Mouse (Mus musculus) forelimb bud, embryonic 11.5 days (tissue): ENCODE measurements at regions not wholly inside any gene's neighbourhood (a gene's known extent, or its start where the extent isn't known, plus 50 kb on each side); places are given as distances from the start of the nearest gene placed in this dataset.
A peak's percentile ranks its signal among the peaks of the same experiment; 100 is the strongest.

Experiments
- DNase-seq: peaks from one replicate; pipeline ENCODE4 v3.0.0-alpha.2; 2012; ENCODE audit warnings: low read depth, low spot score

GRCm38 (mm10) chr13:37657248-37657647, 121.0 kb upstream of the Rreb1 start:
- DNase-seq: no peak

- DNase-seq: no peak
These were observed 120.2 kb upstream of the Rreb1 start for GRCm38 (mm10) chr13:37658034-37658433.

GRCm38 (mm10) chr13:37658519-37658918, 119.7 kb upstream of the Rreb1 start:
- DNase-seq: no peak

- DNase-seq: no peak
These were observed 118.1 kb upstream of the Rreb1 start for GRCm38 (mm10) chr13:37660083-37660482.

- no peak for DNase-seq
These were observed 117.5 kb upstream of the Rreb1 start for GRCm38 (mm10) chr13:37660668-37661067.

- no peak for DNase-seq
These were observed 114.1 kb upstream of the Rreb1 start for GRCm38 (mm10) chr13:37664116-37664515.

- DNase-seq: no peak
These were observed 111.8 kb upstream of the Rreb1 start for GRCm38 (mm10) chr13:37666207-37667003.

- no peak for DNase-seq
These were observed 110.8 kb upstream of the Rreb1 start for GRCm38 (mm10) chr13:37667386-37667785.

- no peak for DNase-seq
These were observed 110.3 kb upstream of the Rreb1 start for GRCm38 (mm10) chr13:37667871-37668270.

- no peak for DNase-seq
These were observed 107.1 kb upstream of the Rreb1 start for GRCm38 (mm10) chr13:37671109-37671508.

GRCm38 (mm10) chr13:37674676-37675350, 103.4 kb upstream of the Rreb1 start:
- no peak for DNase-seq

GRCm38 (mm10) chr13:37675718-37676117, 102.5 kb upstream of the Rreb1 start:
- no peak for DNase-seq

GRCm38 (mm10) chr13:37676912-37677311, 101.3 kb upstream of the Rreb1 start:
- DNase-seq: no peak

- DNase-seq: no peak
These were observed 99.9 kb upstream of the Rreb1 start for GRCm38 (mm10) chr13:37678251-37678650.

- no peak for DNase-seq
These were observed 99.4 kb upstream of the Rreb1 start for GRCm38 (mm10) chr13:37678772-37679171.

- DNase-seq: peak; percentile 8
These were observed 97.2 kb upstream of the Rreb1 start for GRCm38 (mm10) chr13:37680837-37681619.

- DNase-seq: no peak
These were observed 95.0 kb upstream of the Rreb1 start for GRCm38 (mm10) chr13:37683045-37683679.

GRCm38 (mm10) chr13:37685617-37686016, 92.6 kb upstream of the Rreb1 start:
- no peak for DNase-seq

- no peak for DNase-seq
These were observed 92.1 kb upstream of the Rreb1 start for GRCm38 (mm10) chr13:37686109-37686508.

GRCm38 (mm10) chr13:37689127-37689777, 88.9 kb upstream of the Rreb1 start:
- DNase-seq: no peak

GRCm38 (mm10) chr13:37691855-37692445, 86.2 kb upstream of the Rreb1 start:
- DNase-seq: peak; percentile 20
